Mouse (Mus musculus) heart, embryonic 14.5 days (tissue): ENCODE measurements around the gene Nyap1. TPM values are rescaled to one million over a fixed set of nuclear protein-coding genes. Genes with fewer than 3 reads are reported as not detected.

ENCODE experiments used
- ATAC-seq: fragments of 200-750 bp; cut with Nextera tagmentation; 2 replicates; pipeline ENCODE4 v1.8.0; 2017; ENCODE audit warnings: low read depth, moderate TSS enrichment; ENCODE audit not compliant: insufficient number of reproducible peaks, insufficient read depth, low FRiP score
- H3K27ac ChIP-seq, 2 experiments: fragments of 200-500 bp in 1 of 2; fragments of 300-500 bp in 1 of 2; sonication (generic) in 1 of 2; replicated peaks in 1 of 2; 2 replicates each; pipeline ENCODE4 v1.5.1; 2012 to 2014; ENCODE audit warnings: low read depth in 2 of 2, low read length in 2 of 2, control low read depth in 1 of 2, mild to moderate bottlenecking in 1 of 2, mixed read lengths in 1 of 2; ENCODE audit not compliant: control insufficient read depth in 1 of 2, insufficient read depth in 1 of 2
- H3K27me3 ChIP-seq: fragments of 300-500 bp; sonication (generic); 2 replicates; pipeline ENCODE4 v1.6.1; 2014; ENCODE audit warnings: mild to moderate bottlenecking, low read length, control low read depth; ENCODE audit not compliant: control insufficient read depth, insufficient read depth
- H3K36me3 ChIP-seq: fragments of 300-500 bp; sonication (generic); 2 replicates; pipeline ENCODE4 v1.6.1; 2014; ENCODE audit warnings: mild to moderate bottlenecking, control low read depth, low read length, mixed read lengths; ENCODE audit not compliant: control insufficient read depth, insufficient read depth
- H3K4me1 ChIP-seq, 2 experiments: fragments of 200-500 bp in 1 of 2; fragments of 300-500 bp in 1 of 2; sonication (generic) in 1 of 2; 2 replicates each; pipeline ENCODE4 v1.6.1; 2012 to 2014; ENCODE audit warnings: low read length in 2 of 2, control low read depth in 1 of 2, mixed read lengths in 1 of 2; ENCODE audit not compliant: control insufficient read depth in 2 of 2, insufficient read depth in 2 of 2
- H3K4me2 ChIP-seq: fragments of 300-500 bp; sonication (generic); 2 replicates; pipeline ENCODE4 v1.6.1; 2014; ENCODE audit warnings: mild to moderate bottlenecking, low read length
- H3K4me3 ChIP-seq, 2 experiments: fragments of 200-500 bp in 1 of 2; fragments of 300-500 bp in 1 of 2; sonication (generic) in 1 of 2; 2 replicates each; pipeline ENCODE4 v1.5.1; 2012 to 2014; ENCODE audit warnings: low read length in 2 of 2, mild to moderate bottlenecking in 2 of 2, control low read depth in 1 of 2, low read depth in 1 of 2, moderate library complexity in 1 of 2; ENCODE audit not compliant: control insufficient read depth in 1 of 2, insufficient read depth in 1 of 2
- H3K9ac ChIP-seq: fragments of 300-500 bp; sonication (generic); 2 replicates; pipeline ENCODE4 v1.6.1; 2014; ENCODE audit warnings: mild to moderate bottlenecking, low read length
- H3K9me3 ChIP-seq: fragments of 300-500 bp; sonication (generic); 2 replicates; pipeline ENCODE4 v1.6.1; 2016; ENCODE audit warnings: low read length, control low read depth; ENCODE audit not compliant: control insufficient read depth
- WGBS: fragments of 180-500 bp; shearing (Covaris S2); extraction: QIAGEN DNeasy Blood & Tissue Kit; methylation state at CpG from one replicate; pipeline ENCODE4 v1.1.7; 2014; 5-methylcytosine and 5-hydroxymethylcytosine counted together
- polyA plus RNA-seq: library from polyadenylated mRNA; unstranded; fragments of >200 nt; fragmentation: Nextera tagmentation; extraction: Ambion mirVana; gene quantifications from 2 replicates; pipeline ENCODE4 v1.2.1, GENCODE M21; 2014

Nyap1 gene
- polyA plus RNA-seq, 1 experiment from 2014 or later = 0.57 TPM

DNA sequence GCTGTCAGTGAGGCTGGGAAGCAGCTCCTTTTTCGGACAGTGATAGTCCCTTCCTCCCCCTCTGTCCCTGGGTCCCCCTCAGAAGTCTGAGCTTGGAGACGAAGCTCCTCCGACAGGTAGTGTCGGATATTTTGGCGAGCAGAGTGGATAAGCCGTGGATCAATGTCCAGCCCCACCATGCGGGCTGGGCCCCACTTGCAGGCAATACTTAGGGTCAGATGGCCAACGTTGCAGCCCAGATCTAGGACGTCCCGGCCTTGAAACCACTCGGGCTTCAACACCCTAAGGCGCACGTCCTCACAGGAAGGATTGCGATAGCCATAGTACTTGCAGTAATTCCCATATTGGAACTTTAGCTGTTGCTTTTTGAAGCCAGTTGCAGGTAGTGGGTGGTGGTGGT lies 43.1 kb upstream of the Nyap1 start:
- H3K27me3 ChIP-seq = no peaks in the 10 kb centered on the region
- 82% methylated on average over 14 of the region's 14 CpGs for WGBS
- peaks cover 26 to 36% of the 10 kb centered on the region in 2 experiments for H3K4me1 ChIP-seq
- no peak overlapping the region for H3K27ac ChIP-seq
- no peak for ATAC-seq
- H3K9ac ChIP-seq = peak overlapping the region; percentile 96
- peaks cover 50% of the 10 kb centered on the region for H3K36me3 ChIP-seq
- H3K4me3 ChIP-seq = peak overlapping the region; percentile 62 to 63
- peak overlapping the region; percentile 71 for H3K4me2 ChIP-seq
- H3K9me3 ChIP-seq = no peaks in the 10 kb centered on the region

DNA sequence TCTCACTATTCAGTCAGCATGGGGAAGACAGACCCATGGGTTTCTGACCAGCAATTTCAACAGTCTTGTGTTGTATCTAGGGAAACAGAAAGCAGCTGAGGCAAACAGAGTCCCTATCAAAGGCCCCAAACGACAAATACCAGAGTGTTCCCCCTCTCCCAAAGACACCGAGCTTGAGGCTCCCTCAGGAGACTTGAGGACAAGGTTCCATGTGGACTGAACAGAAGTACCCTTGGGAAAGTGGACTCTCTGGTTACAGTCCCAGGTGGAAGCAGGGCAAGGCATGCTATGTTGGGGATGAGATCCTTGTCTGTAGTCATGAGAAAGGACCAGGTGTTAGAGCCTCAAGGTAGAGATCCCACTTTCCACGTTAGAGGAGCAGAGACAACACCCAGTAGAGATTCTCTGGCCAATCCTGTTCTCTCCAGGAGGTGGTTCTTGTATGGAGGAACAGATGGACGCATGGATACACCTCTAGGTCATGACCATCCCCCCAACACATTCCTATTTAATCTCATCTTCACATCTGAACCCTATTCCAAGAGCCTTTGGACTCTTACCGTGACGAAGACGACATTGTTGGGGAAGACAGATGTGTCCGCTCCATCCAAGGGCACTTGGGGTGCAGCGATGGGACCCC lies 42.6 kb upstream of the Nyap1 start:
- Histone ChIP-seq H3K4me1 (peaks cover 26 to 36% of the 10 kb centered on the region in 2 experiments), H3K4me2 (peak overlapping the region; percentile 71), H3K27ac (no peak overlapping the region), H3K4me3 (peak overlapping the region; percentile 2 to 63; a peak in 3 of 4 replicates), H3K9ac (peak overlapping the region; percentile 96), H3K36me3 (peaks cover 50% of the 10 kb centered on the region), H3K27me3 (no peaks in the 10 kb centered on the region), H3K9me3 (no peaks in the 10 kb centered on the region)
- no peak for ATAC-seq
- 61% methylated on average over 9 of the region's 9 CpGs for WGBS

DNA sequence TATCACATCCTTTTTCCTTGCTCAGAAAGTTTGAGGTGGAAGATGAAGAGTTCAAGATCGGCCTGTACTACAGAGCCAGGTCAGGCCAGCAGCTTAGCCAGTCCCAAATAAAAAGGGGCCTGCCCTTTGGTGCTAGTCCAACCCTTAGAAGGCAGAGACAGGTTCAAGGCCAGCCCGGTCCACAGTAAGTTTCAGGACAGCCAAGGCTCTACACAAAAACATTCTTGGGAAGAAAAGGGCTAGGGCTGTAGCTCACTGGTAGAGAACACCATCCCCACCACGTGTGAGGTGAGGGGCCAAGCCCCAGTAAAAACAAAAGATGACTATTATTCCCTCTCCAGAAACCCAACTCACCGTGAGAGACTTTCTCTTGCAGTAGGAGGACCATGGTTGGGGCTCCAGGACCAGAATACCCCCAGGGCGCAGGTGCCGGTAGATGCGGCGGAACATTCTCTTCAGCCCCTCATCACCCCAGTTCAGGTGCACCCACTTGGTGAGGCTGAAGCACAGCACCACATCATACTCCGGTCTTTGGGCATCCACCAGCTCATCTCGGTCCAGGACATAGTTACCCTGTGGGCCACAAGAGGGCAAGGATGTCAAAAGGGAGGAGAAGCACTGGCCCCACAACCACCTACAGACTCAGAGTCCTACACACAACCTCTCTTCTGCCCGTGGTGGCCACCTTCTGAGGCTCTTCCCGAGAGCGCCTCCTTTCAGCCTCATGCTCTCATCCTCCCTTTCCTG lies 41.5 kb upstream of the Nyap1 start:
- Histone ChIP-seq H3K36me3 (peaks cover 50% of the 10 kb centered on the region), H3K4me1 (peaks cover 23 to 39% of the 10 kb centered on the region in 2 experiments), H3K4me3 (peak overlapping the region in 1 of 2 experiments; percentile 63; a peak in 2 of 4 replicates), H3K27me3 (no peaks in the 10 kb centered on the region), H3K4me2 (peak overlapping the region; percentile 71), H3K9me3 (no peaks in the 10 kb centered on the region), H3K27ac (no peak overlapping the region), H3K9ac (peak overlapping the region; percentile 96)
- no peak for ATAC-seq
- WGBS = 76% methylated on average over 13 of the region's 13 CpGs

DNA sequence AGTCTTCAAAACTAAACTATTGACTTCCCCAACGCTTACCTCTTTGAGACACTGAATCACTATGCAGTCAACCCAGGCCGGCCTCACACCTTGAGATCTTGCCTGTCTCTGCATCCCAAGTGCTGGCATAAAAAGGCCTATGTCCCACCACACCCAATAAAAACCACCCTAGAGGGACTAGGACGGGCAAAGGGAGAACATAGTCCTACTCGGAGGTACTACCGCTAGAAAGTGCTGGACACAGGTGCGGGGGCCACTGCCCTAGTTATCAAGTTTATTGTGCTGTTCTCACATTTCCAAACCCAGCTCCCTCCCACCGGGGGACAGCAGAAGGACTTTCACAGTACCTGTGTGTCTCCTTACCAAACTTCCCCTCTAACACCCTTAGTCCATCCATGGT lies 40.3 kb upstream of the Nyap1 start:
- no peak overlapping the region for H3K9ac ChIP-seq
- peaks cover 50% of the 10 kb centered on the region for H3K36me3 ChIP-seq
- no peak overlapping the region for H3K4me3 ChIP-seq
- H3K4me2 ChIP-seq = no peak overlapping the region
- no peaks in the 10 kb centered on the region for H3K27me3 ChIP-seq
- H3K4me1 ChIP-seq = peaks cover 20 to 44% of the 10 kb centered on the region in 2 experiments
- 88% methylated on average over 7 of the region's 7 CpGs for WGBS
- no peaks in the 10 kb centered on the region for H3K9me3 ChIP-seq
- H3K27ac ChIP-seq = no peak overlapping the region
- ATAC-seq = no peak

DNA sequence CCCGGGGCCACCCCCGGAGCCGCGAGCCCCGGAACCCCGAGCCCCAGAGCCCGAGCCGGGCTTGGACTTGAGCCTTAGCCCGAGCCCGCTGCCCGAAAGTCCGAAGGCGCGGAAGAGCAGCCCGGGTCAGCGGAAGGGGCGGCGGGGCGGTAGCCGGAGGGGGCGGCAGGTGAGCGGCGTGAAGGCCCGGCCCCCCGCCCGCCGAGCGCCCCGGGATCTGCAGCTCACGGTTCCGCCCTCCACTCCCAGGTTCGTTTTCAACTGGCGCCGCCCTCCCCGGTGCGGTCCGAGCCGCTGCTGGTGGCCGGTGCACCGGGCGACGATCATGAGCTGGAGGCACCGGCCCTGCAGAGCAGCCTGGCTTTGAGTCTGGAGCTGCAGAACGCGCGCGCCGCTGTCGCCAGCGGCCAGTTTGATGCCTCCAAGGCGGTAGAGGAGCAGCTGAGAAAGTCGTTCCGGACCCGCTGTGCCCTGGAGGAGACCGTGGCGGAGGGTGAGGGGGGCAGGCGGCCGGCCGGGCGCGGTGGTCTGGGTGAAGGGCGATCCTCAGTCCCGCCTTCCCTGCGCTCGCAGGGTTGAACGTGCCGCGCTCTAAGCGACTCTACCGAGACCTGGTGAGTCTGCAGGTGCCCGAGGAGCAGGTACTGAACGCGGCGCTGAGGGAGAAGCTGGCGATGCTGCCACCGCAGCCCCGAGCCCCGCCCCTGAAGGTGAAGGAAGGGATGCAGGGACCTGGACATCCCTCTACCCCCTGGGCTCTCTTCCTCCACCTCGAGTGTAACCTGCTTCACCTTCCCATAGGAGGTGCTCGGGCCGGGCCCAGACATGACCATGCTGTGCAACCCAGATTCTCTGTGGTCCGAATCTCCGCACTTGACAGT lies 37.9 kb upstream of the Nyap1 start:
- peak overlapping the region; percentile 85 to 98 for H3K4me3 ChIP-seq
- WGBS = under 1% methylated on average over 71 of the region's 83 CpGs
- ATAC-seq = peak; percentile 1; the same call in 1 of the 2 replicates

GRCm38 (mm10) chr5:137778635-137779034 lies 37.2 kb upstream of the Nyap1 start, which contains the start of gene Ppp1r35:
Ppp1r35 (plus strand) TSS chr5:137778849.
- H3K4me3 ChIP-seq = peak within 1 kb of the TSS; percentile 85 to 98
- under 1% methylated on average over 31 of the region's 31 CpGs for WGBS

More for the DNA sequence above, 37.9 kb upstream of the Nyap1 start:
- Histone ChIP-seq H3K4me2 (peak overlapping the region; percentile 88), H3K27ac (peak overlapping the region; percentile 56 to 90; a peak in 3 of 4 replicates), H3K27me3 (no peaks in the 10 kb centered on the region), H3K9me3 (no peaks in the 10 kb centered on the region), H3K4me1 (peaks cover 14 to 41% of the 10 kb centered on the region in 2 experiments), H3K36me3 (peaks cover 43% of the 10 kb centered on the region), H3K9ac (peak overlapping the region; percentile 98)

GRCm38 (mm10) chr5:137777267-137777845 lies 35.9 kb upstream of the Nyap1 start:
- H3K9me3 ChIP-seq = no peaks in the 10 kb centered on the region
- H3K27ac ChIP-seq = peak overlapping the region in 1 of 2 experiments; percentile 68; a peak in 1 of 4 replicates
- H3K36me3 ChIP-seq = peaks cover 23% of the 10 kb centered on the region
- H3K9ac ChIP-seq = no peak overlapping the region
- peaks cover 4 to 25% of the 10 kb centered on the region in 2 experiments; a peak in 3 of 4 replicates for H3K4me1 ChIP-seq
- no peak for ATAC-seq
- no peaks in the 10 kb centered on the region for H3K27me3 ChIP-seq
- 78% methylated on average over 7 of the region's 7 CpGs for WGBS
- 0 out of 2 replicates have a peak overlapping the region, but pooled peaks have one; percentile 35 for H3K4me2 ChIP-seq
- H3K4me3 ChIP-seq = no peak overlapping the region

More at GRCm38 (mm10) chr5:137778635-137779034, 37.2 kb upstream of the Nyap1 start, which contains the start of gene Ppp1r35:
- H3K4me2 ChIP-seq = peak within 1 kb of the TSS; percentile 88
- peaks cover 36% of the 10 kb centered on the region for H3K36me3 ChIP-seq
- no peaks in the 10 kb centered on the region for H3K27me3 ChIP-seq
- H3K9ac ChIP-seq = peak within 1 kb of the TSS; percentile 98
- H3K4me1 ChIP-seq = peaks cover 7 to 34% of the 10 kb centered on the region in 2 experiments
- H3K9me3 ChIP-seq = no peaks in the 10 kb centered on the region
- peak; percentile 91 for ATAC-seq
- H3K27ac ChIP-seq = peak within 1 kb of the TSS; percentile 71 to 90
